Mouse (Mus musculus): ENCODE measurements around the gene Slc12a9.

The Slc12a9 gene

GRCm38 (mm10) chr5:137290677-137291076 lies 42.7 kb downstream of the Slc12a9 start:
- in situ Hi-C loops (cut with MboI, MseI) = loop anchor here (10.0 kb wide), 1 partner anchor 314 kb away; the partner anchor contains the start of gene Mospd3

- in situ Hi-C loops (cut with MboI, MseI) = loop anchor here (5.0 to 10.0 kb wide), 2 partner anchors 257 to 315 kb away; partner anchors contain the start of gene Mospd3
Measured at GRCm38 (mm10) chr5:137289591-137290365, 43.6 kb downstream of the Slc12a9 start.

- in situ Hi-C loops (cut with MboI, MseI) = loop anchor here (5.0 kb wide), 1 partner anchor 257 kb away; no protein-coding TSS in a partner anchor
Measured at GRCm38 (mm10) chr5:137288999-137289470, 44.4 kb downstream of the Slc12a9 start.

DNA sequence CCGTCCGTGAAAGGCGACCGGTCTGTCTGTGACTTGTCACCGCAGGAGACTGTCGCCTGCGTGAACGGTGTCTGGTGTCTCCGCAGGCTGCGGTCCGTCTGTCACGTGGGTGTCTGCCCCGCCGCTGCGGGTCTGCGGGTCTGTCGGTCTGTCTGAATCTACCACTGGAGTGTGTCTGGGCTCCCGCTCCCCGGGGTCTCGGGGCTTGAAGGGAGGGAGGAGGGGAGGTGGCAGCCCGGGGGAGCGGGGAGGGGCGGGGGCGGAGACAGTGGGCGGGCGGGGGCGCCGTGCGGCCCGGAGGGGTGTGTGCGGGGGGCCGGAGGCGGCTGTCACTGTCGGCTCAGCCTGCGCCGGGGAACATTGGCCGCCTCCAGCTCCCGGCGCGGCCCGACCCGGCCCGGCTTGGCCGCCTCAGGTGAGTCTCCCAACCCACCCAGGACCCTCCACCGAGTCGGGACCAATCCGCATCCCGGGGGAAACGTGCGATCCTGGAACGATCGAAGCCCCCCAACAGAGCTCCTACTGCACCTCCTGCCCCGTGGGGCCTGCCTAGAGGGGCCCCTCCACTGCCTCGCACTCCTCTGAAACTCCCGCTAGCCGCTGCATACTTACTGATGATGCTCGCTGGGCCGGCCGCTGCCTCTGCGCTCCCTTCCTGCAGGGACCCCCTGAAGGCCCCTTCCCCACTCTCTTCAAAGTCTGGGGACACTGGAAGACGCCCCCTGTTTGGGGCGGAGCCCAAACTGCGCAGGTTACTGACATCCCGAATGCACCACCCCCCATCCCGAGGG lies 45.2 kb downstream of the Slc12a9 start:
- in situ Hi-C loops (cut with MboI, MseI) = loop anchor here (5.0 kb wide), 1 partner anchor 256 kb away; no protein-coding TSS in a partner anchor

DNA sequence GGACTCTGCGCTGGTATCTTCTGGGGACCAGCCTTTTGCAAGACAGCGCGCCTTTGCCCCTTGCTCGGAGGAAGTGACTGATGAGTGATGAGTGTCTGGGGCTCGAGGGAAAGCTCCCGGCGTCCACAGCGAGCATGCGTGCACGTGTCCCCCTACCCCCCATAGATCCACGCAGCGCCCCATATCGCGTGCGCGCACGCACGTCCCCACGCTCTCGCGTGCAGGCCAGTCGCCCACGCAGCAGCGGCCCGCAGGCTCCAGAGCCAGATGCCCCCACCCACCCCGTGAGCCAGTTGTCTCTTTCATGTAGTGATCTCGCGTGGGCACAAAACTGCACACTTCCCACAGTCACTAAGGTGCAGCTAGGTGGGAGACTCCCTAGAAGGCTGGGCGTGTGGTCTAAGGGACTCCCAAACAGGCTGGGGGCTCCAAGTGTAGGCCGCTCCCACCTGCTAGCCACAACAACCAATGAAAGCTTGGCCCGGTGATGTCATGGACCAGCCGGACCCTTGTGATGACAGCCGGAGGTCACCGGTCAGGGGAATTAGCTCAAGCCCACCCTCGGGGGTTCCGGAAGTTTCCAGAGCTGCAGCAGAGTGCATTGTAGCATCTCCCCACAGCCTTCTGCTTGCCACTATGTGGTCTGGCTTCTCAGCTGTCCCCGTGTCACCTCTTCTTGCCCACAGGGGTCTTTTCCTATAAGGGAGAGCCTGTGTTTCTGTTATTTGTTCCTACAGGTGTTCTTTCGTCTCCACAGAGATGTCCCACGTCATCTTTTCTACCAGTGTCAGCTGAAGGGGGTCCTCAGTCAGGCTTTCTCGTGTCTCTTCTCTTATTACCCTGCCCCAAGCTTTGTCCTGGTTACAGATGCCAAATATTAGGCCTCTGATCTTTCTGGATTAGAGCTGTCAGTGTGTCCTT lies 46.1 kb downstream of the Slc12a9 start, which contains the start of gene Ache:
Ache (plus strand) TSS at position 488 of the 921 bp plus-strand sequence.
- in situ Hi-C loops (cut with MboI, MseI) = loop anchor here (5.0 kb wide), 1 partner anchor 255 kb away; no protein-coding TSS in a partner anchor

DNA sequence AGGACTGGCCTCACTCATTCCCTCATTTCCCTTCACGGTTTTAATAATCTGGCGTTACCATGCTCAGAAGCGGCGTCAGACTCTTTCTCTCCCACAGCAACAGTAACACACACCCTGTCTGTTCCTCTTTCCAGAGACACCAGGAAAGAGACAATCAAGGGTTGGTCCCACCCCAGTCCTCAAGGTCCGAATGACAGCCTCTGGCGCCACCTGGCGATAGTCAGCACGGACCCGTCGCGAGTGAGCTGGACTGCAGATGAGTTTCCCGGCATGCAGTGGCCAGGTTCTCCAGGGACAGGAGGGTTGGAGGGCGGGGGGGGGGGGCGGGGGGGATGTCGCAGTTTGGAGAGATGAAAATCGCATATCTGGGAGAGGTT lies 46.8 kb downstream of the Slc12a9 start:
- in situ Hi-C loops (cut with MboI, MseI) = loop anchor here (5.0 kb wide), 1 partner anchor 254 kb away; no protein-coding TSS in a partner anchor

GRCm38 (mm10) chr5:137285986-137286385 lies 47.4 kb downstream of the Slc12a9 start:
- in situ Hi-C loops (cut with MboI, MseI) = loop anchor here (5.0 kb wide), 1 partner anchor 254 kb away; no protein-coding TSS in a partner anchor

DNA sequence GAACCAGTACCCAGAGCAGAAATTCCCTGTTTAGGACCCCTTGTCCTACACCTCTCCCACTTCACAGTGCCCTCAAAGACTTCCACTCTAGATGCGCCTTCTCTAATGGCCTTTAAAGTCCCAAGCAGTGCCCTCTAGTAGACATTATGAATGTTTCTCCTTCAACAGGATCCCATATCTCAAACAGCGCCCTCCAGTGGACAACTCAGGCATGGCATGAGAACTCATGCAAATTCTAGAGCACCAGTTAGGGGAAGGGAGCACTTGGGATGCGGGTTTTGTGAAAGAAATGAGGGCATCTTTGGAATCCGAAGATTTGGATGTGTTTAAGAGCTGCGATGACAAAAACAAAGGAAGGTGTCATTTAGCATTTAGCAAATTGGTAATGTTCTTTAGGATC lies 48.4 kb downstream of the Slc12a9 start:
- in situ Hi-C loops (cut with MboI, MseI) = loop anchor here (5.0 kb wide), 1 partner anchor 253 kb away; no protein-coding TSS in a partner anchor

- in situ Hi-C loops (cut with MboI, MseI) = loop anchor here (5.0 kb wide), 1 partner anchor 127 kb away; no protein-coding TSS in a partner anchor
Measured at GRCm38 (mm10) chr5:137284411-137284810, 49.0 kb downstream of the Slc12a9 start.

DNA sequence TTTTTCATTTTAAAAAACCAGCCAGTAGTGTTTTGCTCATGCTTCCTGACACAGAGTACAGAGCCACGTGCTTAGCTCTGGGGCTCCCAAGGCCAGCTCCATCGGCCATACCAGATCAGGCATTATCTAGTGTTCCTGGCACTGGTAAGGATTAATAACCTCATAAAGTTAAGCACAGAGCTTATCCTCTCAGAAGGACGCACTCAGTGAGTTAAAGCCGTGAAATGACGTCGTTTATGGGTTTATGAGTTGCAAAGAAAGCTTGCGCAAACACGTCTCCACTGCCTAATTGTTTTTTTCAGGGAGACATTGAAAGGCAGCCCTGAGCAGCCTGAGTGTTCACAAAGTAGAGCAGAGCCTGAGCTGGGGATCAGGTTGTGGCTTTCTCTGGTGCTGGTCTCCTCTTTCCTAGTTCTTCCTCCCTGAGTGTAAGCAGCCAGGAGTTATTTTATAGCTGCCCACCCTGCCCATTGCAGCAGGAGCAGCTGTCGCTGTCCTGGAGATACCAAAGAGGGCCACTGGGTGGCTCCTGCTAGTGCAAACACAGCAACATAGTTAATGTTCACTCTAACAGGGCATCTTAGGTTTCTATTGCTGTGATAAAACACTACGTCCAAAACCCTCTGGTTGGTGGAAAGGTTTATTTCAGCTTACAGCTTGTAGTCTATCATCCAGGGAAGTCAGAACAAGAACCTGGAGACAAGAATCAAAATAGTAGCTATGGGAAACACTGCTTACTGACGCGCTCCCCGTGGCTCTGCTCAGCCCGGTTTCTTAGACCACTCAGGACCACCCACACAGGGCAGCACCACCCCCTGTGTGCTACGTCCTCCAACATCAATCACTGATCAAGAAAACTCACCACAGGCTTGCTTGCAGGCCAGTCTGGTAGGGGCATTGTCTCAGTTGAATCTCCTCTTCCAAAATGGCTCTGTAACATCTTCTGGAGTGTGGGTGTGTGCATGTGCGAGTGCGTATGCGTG lies 55.7 kb downstream of the Slc12a9 start:
- in situ Hi-C loops (cut with MboI, MseI) = loop anchor here (10.0 kb wide), 1 partner anchor 273 kb away; no protein-coding TSS in a partner anchor

DNA sequence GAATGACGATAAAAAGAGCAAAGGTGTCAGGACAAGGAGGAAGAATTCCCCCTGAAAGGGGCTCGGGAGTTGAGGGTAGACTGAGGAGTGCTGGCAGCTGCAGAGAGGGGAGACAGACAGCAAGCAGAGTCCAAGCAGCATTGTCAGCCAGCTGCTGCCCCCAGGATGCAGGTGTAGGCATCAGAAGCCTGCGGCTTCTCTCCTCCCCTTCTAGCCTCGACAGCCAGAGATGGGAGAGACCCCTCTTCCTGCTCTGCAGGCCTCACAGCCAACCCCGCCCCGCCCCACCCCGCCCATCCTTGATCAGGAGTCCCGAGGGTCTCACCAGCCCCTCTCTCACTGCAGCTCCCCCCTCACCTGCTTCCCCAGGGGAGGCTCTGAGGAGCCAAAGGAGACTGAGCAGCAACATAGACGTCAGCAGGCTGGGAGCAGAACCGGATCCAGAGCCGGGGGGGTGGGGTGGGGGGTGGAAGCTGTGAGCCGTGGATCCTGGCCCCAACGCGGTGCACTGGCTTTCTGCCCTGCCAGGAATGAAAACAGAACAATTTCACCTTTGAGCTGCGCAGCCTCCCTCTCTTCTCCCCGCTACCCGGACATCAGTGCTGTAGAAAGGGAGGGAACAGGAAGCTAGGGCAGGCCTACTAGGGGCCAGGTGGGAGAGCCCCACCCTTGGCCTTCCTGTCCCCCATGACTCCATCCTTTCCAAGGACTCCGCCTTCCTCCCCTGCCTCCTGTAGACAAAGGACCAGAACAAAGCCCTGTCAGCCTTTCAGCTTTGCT lies 65.1 kb downstream of the Slc12a9 start:
- in situ Hi-C loops (cut with MboI, MseI) = loop anchor here (5.0 to 10.0 kb wide), 2 partner anchors 66 to 166 kb away; no protein-coding TSS in a partner anchor

GRCm38 (mm10) chr5:137264787-137265186 lies 68.6 kb downstream of the Slc12a9 start:
- in situ Hi-C loops (cut with MboI, MseI) = loop anchor here (5.0 to 10.0 kb wide), 2 partner anchors 62 to 170 kb away; no protein-coding TSS in a partner anchor

All from T-helper 2 cell (primary cell).